Mouse (Mus musculus) cortical plate, adult 2 months (tissue): ENCODE measurements around the gene Rassf2.
A peak's percentile ranks its signal among the peaks of the same experiment; 100 is the strongest.

ENCODE experiments used
- CTCF ChIP-seq: fragments of 200-500 bp; IDR thresholded peaks from 2 replicates; pipeline ENCODE4 v1.5.1; 2011; ENCODE audit warnings: mild to moderate bottlenecking, control low read depth, low read length; ENCODE audit not compliant: insufficient read depth; ENCODE audit errors: extremely low read depth
- POLR2A ChIP-seq: fragments of 200-500 bp; IDR thresholded peaks from 2 replicates; pipeline ENCODE4 v1.6.1; 2011; ENCODE audit warnings: mild to moderate bottlenecking, low read length, control low read depth; ENCODE audit not compliant: insufficient read depth; ENCODE audit errors: extremely low read depth

DNA sequence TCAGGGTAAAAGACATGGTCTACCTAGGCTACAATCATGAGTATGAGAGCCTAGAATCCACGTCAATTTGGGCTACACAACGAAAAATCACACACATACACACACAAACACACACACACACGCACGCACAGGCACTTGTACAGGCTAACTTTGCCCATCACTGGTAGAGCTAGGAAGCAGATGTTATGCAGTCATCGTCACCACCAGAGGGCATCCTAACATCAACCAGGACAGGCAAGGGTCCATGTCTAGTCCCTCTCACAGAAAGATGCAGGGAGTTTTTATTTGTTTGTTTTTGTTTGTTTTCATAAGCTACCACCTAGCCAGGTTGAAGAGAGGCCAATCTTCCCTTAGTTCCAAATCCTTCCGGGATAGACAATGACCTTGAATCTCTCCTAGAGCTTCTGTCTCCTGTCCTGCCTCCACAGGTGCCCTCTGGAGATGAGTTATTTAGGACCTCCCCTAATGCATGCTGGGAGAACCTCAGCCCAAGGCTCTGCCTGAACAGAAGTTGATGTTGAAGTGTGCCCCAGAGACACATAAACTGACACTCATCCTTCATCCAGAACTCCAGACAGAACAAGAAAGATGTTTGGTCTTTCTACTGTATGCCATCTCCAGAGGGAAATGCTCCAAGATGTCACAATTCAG, 47.4 kb downstream of the Rassf2 start:
- TF ChIP-seq CTCF, result peak; percentile 99
- no peak for TF ChIP-seq POLR2A
